Mouse (Mus musculus): ENCODE results near the gene Unc93a.
"Not testable (repeated sequence)": the region's sequence is repeated elsewhere in the genome, so short reads cannot be mapped to it uniquely, and the experiment has no call there.

- TF ChIP-seq CTCF, EP300 (IDR thresholded peaks at IDR 0.05; ENCODE audit: low read depth): not testable (repeated sequence)
Measured at GRCm38 (mm10) chr17:13062882-13063281, 68.7 kb downstream of the Unc93a start.

Data from liver, postnatal 0 days (tissue).